Mouse (Mus musculus): ENCODE results near the gene Zscan2.

DNA sequence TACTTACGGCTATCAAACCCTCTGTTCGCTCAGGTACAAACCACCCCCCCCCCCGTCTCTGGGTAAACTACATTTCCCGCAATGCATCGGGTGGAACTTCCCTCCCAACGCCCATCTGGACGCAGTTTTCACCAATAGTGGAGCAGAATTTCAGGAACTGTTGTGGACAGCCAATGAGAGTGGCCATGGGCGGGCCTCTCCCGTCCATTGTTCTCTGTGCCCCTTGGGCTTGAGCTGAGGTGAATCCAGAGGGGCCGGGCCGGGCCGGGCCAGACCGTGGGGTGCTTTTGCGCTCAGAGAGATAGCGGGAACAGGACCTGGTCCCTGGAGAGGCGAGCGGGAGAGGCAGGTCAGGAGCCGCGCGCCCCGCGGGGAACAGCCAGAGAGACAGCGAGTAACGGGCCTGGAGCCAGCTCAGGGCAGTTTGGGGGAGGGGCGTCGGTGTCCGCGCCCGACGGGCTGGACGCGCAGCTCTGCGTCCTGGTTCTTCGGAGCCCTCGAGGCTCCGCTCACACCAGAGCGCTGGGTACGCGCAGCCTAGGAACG is at the start of gene Zscan2:
- TF ChIP-seq CTCF (IDR thresholded peaks at IDR 0.05; ENCODE audit: insufficient read depth, low read depth, low read length) (no peak), POLR2A (IDR thresholded peaks at IDR 0.05; ENCODE audit: insufficient read depth, low read depth, low read length) (peak; percentile 83)
